Mouse (Mus musculus): ENCODE measurements around the gene Mrpl18. TPM values are rescaled to one million over a fixed set of nuclear protein-coding genes. Genes with fewer than 3 reads are reported as not detected.
"Not testable (repeated sequence)": the region's sequence is repeated elsewhere in the genome, so short reads cannot be mapped to it uniquely, and the experiment has no call there.

Mrpl18 gene
- total and polyA plus RNA-seq, 3 experiments = 202 to 257 TPM; not detected in 1

- TF ChIP-seq RAD21 (IDR thresholded peaks at IDR 0.05; ENCODE audit: low read depth, low read length) (no peak), NRF1 (IDR thresholded peaks at IDR 0.05; ENCODE audit: insufficient read depth, low read depth, low read length, poor library complexity, severe bottlenecking) (no peak), CHD1 (IDR thresholded peaks at IDR 0.05; ENCODE audit: low read depth, low read length) (no peak), HCFC1 (IDR thresholded peaks at IDR 0.05; ENCODE audit: low read depth, low read length) (no peak), UBTF (IDR thresholded peaks at IDR 0.05; ENCODE audit: borderline replicate concordance, insufficient read depth, low read depth, low read length) (no peak), ZNF384 (IDR thresholded peaks at IDR 0.05; ENCODE audit: low read depth, low read length) (peak; percentile 47; the same call in 1 of the 2 replicates), POLR2A (IDR thresholded peaks at IDR 0.05; ENCODE audit: control insufficient read depth in 1 of 2, insufficient read depth in 1 of 2, low read depth in 1 of 2, low read length in 2 of 2, poor library complexity in 1 of 2) (no peak), E2F4 (IDR thresholded peaks at IDR 0.05; ENCODE audit: borderline replicate concordance, low read depth, low read length) (no peak), GATA1 (IDR thresholded peaks at IDR 0.05; ENCODE audit: low read depth, low read length) (0 out of 2 replicates have a peak, but pooled peaks have one; percentile 9), JUND (IDR thresholded peaks at IDR 0.05; ENCODE audit: low read depth, low read length) (no peak), MYC (IDR thresholded peaks at IDR 0.05; ENCODE audit: low read depth, low read length) (no peak), MEF2A (IDR thresholded peaks at IDR 0.05; ENCODE audit: extremely low read depth, insufficient replicate concordance, low read depth, low read length, poor library complexity, severe bottlenecking) (no peak), TAL1 (IDR thresholded peaks at IDR 0.05; ENCODE audit: low read length) (no peak), ELF1 (IDR thresholded peaks at IDR 0.05; ENCODE audit: low read depth, low read length) (no peak), SIN3A (IDR thresholded peaks at IDR 0.05; ENCODE audit: low read length) (no peak)
Observed at GRCm38 (mm10) chr17:12941543-12942260, 25.6 kb upstream of the Mrpl18 start (continued).

DNA sequence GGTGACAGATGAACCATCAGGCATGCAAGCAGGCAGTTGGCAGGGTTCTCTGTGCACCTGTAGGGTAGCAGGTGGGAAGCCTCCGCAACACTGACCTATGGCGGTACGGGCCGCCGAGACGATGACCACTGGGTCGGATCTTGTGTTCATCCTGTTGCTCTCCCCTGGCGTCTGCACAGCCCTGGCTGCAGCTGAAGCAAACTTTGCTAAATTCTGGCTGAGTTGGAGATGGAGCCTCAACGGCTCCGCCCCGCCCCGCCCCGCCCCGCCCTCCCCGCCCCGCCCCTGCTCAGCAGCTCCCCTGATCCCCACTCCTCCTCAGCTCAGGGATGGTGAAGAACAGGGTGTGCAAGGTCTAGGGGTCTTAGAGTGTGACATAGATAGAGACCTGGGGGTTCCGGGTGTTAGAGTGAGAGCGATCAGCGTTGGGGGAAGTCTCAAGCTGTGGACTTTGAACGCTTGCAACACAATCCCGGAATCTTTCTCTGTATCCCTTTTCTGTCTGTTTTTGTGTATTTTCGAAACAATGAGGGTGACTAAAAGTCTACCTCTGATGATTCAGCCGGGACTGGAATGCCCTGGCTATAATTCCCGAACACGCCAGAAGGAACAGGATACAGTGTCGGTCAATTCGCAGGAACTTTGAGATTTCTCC is 24.1 kb upstream of the Mrpl18 start, which contains the start of gene Acat3:
Gene Acat3, minus strand, starts transcription at position 450 of the 655 bp plus-strand sequence.
- Histone ChIP-seq H3K9ac (ENCODE audit: control insufficient read depth, low read depth, low read length, poor library complexity, severe bottlenecking) (no peak within 1 kb of the TSS), H3K4me3 (ENCODE audit: control insufficient read depth in 1 of 2, insufficient read depth in 1 of 2, low read depth in 2 of 2, low read length in 2 of 2) (no peak within 1 kb of the TSS)

GRCm38 (mm10) chr17:12939377-12940148 is 23.4 kb upstream of the Mrpl18 start:
- H3K9me3 ChIP-seq (replicated peaks; ENCODE audit: insufficient read depth, low read length); H3K9ac ChIP-seq (ENCODE audit: control insufficient read depth, low read depth, low read length, poor library complexity, severe bottlenecking); H3K79me2 ChIP-seq (ENCODE audit: control insufficient read depth, insufficient read depth, low read length, poor library complexity); H3K36me3 ChIP-seq (ENCODE audit: control insufficient read depth in 1 of 2, insufficient read depth in 2 of 2, low read length in 2 of 2); H3K4me3 ChIP-seq (ENCODE audit: control insufficient read depth in 1 of 2, insufficient read depth in 1 of 2, low read depth in 2 of 2, low read length in 2 of 2); H3K27ac ChIP-seq (ENCODE audit: control insufficient read depth, low read depth, low read length); H3K4me1 ChIP-seq (ENCODE audit: control insufficient read depth in 1 of 2, insufficient read depth in 2 of 2, low read length in 2 of 2); DNase-seq (ENCODE audit: low read depth, low spot score); H3K27me3 ChIP-seq (ENCODE audit: control insufficient read depth in 1 of 2, insufficient read depth in 2 of 2, low read length in 2 of 2): not testable (repeated sequence)

More for the DNA sequence above, 24.1 kb upstream of the Mrpl18 start, which contains the start of gene Acat3:
- Histone ChIP-seq H3K36me3 (ENCODE audit: control insufficient read depth in 1 of 2, insufficient read depth in 2 of 2, low read length in 2 of 2) (peaks cover 0 to 5% of the 10 kb centered on the region in 2 experiments; a peak in 3 of 4 replicates), H3K9me3 (replicated peaks; ENCODE audit: insufficient read depth, low read length) (no peaks in the 10 kb centered on the region), H3K79me2 (ENCODE audit: control insufficient read depth, insufficient read depth, low read length, poor library complexity) (no peaks in the 10 kb centered on the region), H3K27ac (ENCODE audit: control insufficient read depth, low read depth, low read length) (no peak within 1 kb of the TSS), H3K4me1 (ENCODE audit: control insufficient read depth in 1 of 2, insufficient read depth in 2 of 2, low read length in 2 of 2) (peaks cover 5 to 6% of the 10 kb centered on the region in 2 experiments; a peak in 3 of 4 replicates), H3K27me3 (ENCODE audit: control insufficient read depth in 1 of 2, insufficient read depth in 2 of 2, low read length in 2 of 2) (no peaks in the 10 kb centered on the region)
- DNase-seq (ENCODE audit: low read depth, low spot score) = no peak
- no peak for TF ChIP-seq MAX (IDR thresholded peaks at IDR 0.05; ENCODE audit: low read length)
- TF ChIP-seq GATA1 (IDR thresholded peaks at IDR 0.05; ENCODE audit: low read depth, low read length) = no peak
- no peak for TF ChIP-seq POLR2AphosphoS2 (IDR thresholded peaks at IDR 0.05; ENCODE audit: low read length)
- no peak for TF ChIP-seq KAT2A (conservative IDR thresholded peaks at IDR 0.05; ENCODE audit: low read depth, low read length)
- no peak for TF ChIP-seq SIN3A (IDR thresholded peaks at IDR 0.05; ENCODE audit: low read length)

Measured in MEL (cell line).